Mouse (Mus musculus) embryonic facial prominence, embryonic 12.5 days (tissue): ENCODE data around the gene Fbxo46. TPM values are rescaled to one million over a fixed set of nuclear protein-coding genes. Genes with fewer than 3 reads are reported as not detected.

Source experiments
- ATAC-seq: fragments of 200-750 bp; cut with Nextera tagmentation; 2 replicates; pipeline ENCODE4 v1.8.0; 2017; ENCODE audit not compliant: insufficient number of reproducible peaks, insufficient read depth, low FRiP score, low TSS enrichment
- H3K27ac ChIP-seq: fragments of 300-500 bp; sonication (generic); 2 replicates; pipeline ENCODE4 v1.5.1; 2016; ENCODE audit warnings: mild to moderate bottlenecking
- H3K27me3 ChIP-seq: fragments of 300-500 bp; sonication (generic); 2 replicates; pipeline ENCODE4 v1.6.1; 2016; ENCODE audit warnings: mild to moderate bottlenecking, moderate library complexity
- H3K36me3 ChIP-seq: fragments of 300-500 bp; sonication (generic); 2 replicates; pipeline ENCODE4 v1.6.1; 2016; ENCODE audit warnings: mild to moderate bottlenecking
- H3K4me1 ChIP-seq: fragments of 300-500 bp; sonication (generic); 2 replicates; pipeline ENCODE4 v1.6.1; 2016
- H3K4me2 ChIP-seq: fragments of 300-500 bp; sonication (generic); replicated peaks from 2 replicates; pipeline ENCODE4 v1.6.1; 2016; ENCODE audit warnings: mild to moderate bottlenecking, moderate library complexity
- H3K4me3 ChIP-seq: fragments of 300-500 bp; sonication (generic); 2 replicates; pipeline ENCODE4 v1.5.1; 2016; ENCODE audit warnings: mild to moderate bottlenecking
- H3K9ac ChIP-seq: fragments of 300-500 bp; sonication (generic); 2 replicates; pipeline ENCODE4 v1.6.1; 2016; ENCODE audit warnings: mild to moderate bottlenecking, moderate library complexity
- H3K9me3 ChIP-seq: fragments of 300-500 bp; sonication (generic); 2 replicates; pipeline ENCODE4 v1.6.1; 2016; ENCODE audit warnings: mild to moderate bottlenecking, moderate library complexity
- WGBS: fragments of 180-500 bp; shearing (Covaris S2); methylation state at CpG from one replicate; pipeline ENCODE4 v1.1.7; 2016; 5-methylcytosine and 5-hydroxymethylcytosine counted together
- polyA plus RNA-seq: library from polyadenylated mRNA; unstranded; fragments of >200 nt; fragmentation: Nextera tagmentation; extraction: Ambion mirVana; gene quantifications from 2 replicates; pipeline ENCODE4 v1.2.1, GENCODE M21; 2016

Gene Fbxo46
- polyA plus RNA-seq, 1 experiment from 2014 or later = 19.8 TPM

DNA sequence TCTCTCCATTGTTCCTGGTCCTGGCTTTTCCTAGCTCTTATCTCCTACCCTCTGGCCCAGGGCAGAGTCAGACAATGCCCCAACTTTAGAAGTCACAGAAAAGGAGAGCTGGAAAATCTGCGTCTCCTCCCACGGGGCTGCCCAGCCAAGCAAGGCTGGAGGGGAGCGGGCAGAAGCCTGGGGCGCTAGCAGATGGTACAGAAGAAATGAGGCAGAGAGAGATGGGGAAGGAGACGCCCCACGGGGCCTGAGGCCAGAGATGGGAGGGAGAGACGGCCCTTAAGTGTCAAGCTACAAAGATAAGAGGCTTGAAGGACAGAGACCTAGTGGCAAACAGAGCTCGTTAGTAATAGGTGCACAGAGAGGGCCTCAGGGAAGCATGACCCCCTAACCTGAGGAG lies 52.2 kb downstream of the Fbxo46 start:
- Histone ChIP-seq H3K9ac (no peak overlapping the region), H3K4me3 (no peak overlapping the region)

DNA sequence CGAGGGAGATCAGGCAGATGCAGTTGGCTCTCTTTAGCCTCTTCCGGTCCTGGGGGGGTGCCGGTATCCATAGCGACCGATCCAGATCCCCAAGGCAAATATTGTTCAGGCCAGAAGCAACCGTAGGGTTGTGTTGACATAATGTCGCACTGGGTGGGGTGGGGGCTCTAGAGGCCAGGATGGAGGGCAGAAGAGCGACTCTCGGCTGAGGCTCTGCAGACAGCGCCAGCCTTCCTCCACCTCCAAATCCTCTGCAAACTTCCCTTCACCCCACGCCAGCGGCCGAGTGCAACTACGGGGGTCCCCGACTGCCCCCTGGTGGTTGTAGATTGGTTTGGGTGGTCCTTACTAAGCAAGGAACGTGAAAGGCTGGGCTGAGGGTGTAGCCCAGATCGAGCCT lies 53.2 kb downstream of the Fbxo46 start:
- peak overlapping the region; percentile 39 for H3K9ac ChIP-seq
- WGBS = 5% methylated on average over 17 of the region's 17 CpGs
- ATAC-seq = no peak; the same call in 1 of the 2 replicates
- H3K27me3 ChIP-seq = peaks cover 31% of the 10 kb centered on the region
- no peak overlapping the region; the same call in 1 of the 2 replicates for H3K27ac ChIP-seq
- H3K4me3 ChIP-seq = peak overlapping the region; percentile 29
- 0 out of 2 replicates have a peak, but pooled peaks cover 5% of the 10 kb centered on the region for H3K9me3 ChIP-seq
- no peaks in the 10 kb centered on the region for H3K36me3 ChIP-seq
- peaks cover 18% of the 10 kb centered on the region for H3K4me1 ChIP-seq
- H3K4me2 ChIP-seq = peak overlapping the region; percentile 53

More for the DNA sequence above, 52.2 kb downstream of the Fbxo46 start:
- Histone ChIP-seq H3K4me1 (peaks cover 16% of the 10 kb centered on the region), H3K27ac (no peak overlapping the region; the same call in 1 of the 2 replicates), H3K9me3 (0 out of 2 replicates have a peak, but pooled peaks cover 5% of the 10 kb centered on the region), H3K27me3 (peaks cover 21% of the 10 kb centered on the region), H3K4me2 (no peak overlapping the region; the same call in 1 of the 2 replicates), H3K36me3 (no peaks in the 10 kb centered on the region)
- WGBS = 46% methylated on average over 8 of the region's 8 CpGs
- no peak for ATAC-seq

DNA sequence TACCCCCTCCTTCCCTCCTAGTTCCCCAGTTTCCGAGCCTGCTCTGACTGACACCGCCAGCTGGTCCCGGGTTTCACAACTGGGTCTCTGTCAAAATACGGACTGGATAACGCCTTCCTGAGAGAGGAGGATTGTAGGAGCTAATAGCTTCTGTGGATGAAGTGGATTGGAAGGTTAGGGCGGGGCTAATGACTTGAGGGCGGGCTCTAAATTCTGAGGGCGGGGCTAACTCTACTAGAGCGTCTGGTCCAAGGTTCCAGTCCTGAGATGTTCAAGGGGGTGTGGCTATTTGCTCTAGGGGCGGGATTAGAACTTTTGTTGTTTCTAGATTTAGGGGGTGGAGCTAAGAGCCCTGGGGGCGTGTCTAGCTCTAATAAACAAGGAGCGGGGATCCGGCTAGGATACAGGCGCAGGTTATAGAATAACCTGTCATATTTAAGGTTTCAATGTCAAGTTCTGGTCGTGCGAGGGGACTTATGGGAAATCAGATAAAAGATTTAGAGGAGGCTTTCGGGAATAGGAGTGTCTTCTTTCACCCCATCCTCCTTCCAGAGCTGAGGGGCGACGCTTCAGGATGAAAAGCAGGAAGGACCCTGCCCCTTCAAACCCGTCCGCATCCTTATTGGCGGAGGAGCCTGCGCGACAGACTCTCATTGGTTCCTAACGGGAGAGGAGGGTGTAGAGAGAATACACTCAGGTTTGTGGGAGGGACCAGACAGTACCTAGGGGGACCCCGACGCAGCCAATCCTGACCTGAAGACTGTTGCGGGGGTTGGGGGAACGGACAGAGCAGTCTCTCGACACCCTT lies 56.3 kb downstream of the Fbxo46 start, which contains the start of gene Eml2:
Eml2 (plus strand) TSS at position 714 of the 808 bp plus-strand sequence.
- Histone ChIP-seq H3K9ac (peak within 1 kb of the TSS; percentile 43), H3K4me3 (peak within 1 kb of the TSS; percentile 39), H3K27me3 (peaks cover 60% of the 10 kb centered on the region), H3K4me2 (peak within 1 kb of the TSS; percentile 61), H3K9me3 (peaks cover 10% of the 10 kb centered on the region; the same call in 1 of the 2 replicates), H3K4me1 (peaks cover 21% of the 10 kb centered on the region), H3K27ac (no peak within 1 kb of the TSS), H3K36me3 (no peaks in the 10 kb centered on the region)
- ATAC-seq = peak; percentile 74
- WGBS = 1% methylated on average over 30 of the region's 30 CpGs

DNA sequence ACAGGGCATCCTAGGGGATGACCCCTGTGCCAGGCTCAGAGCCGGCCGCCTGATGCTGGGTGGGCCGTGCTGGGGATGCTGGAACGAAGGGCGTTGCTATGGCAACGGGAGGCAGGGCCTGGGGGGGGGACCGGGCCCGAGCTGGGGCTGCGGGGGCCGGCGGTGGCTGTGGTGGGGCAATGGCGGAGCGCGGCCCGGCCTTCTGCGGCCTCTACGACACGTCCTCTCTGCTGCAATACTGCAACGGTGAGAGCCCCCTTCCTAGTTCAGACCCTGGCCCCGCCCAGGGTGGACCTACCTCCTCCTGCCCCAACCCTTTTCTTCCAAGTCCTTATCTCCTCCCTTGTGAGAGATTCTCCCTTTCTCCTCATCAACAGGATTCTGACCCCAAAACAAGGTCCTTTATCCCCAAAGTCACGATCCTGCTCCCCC lies 56.9 kb downstream of the Fbxo46 start:
- peak overlapping the region; percentile 39 for H3K4me3 ChIP-seq
- peak overlapping the region; percentile 43 for H3K9ac ChIP-seq
- H3K27ac ChIP-seq = no peak overlapping the region
- peaks cover 61% of the 10 kb centered on the region for H3K27me3 ChIP-seq
- 0 out of 2 replicates have a peak, but pooled peaks have one; percentile 0 for ATAC-seq
- H3K36me3 ChIP-seq = no peaks in the 10 kb centered on the region
- H3K4me1 ChIP-seq = peaks cover 22% of the 10 kb centered on the region
- 8% methylated on average over 20 of the region's 21 CpGs for WGBS
- H3K4me2 ChIP-seq = peak overlapping the region; percentile 61
- H3K9me3 ChIP-seq = peaks cover 10% of the 10 kb centered on the region; the same call in 1 of the 2 replicates

DNA sequence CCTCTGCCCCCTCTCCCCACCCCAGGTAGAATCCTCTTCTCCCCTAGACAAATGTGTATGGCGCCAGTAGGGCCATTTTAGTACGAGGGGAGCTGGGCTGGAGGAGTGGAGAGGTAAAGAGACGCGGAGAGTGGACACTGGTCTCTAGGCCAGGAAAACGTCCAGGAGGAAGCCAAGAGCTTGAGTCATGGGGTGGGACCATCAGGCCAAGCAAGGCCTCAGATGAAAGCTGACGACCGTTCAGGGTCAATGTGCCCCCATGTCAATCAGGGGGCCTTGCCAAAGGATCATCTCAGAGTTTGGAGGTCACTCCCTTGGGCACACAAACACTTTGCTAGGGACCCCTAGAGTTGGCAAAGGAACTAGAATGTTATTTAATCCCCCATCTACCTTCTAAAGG lies 57.6 kb downstream of the Fbxo46 start:
- no peak for ATAC-seq
- H3K9ac ChIP-seq = no peak overlapping the region
- H3K27me3 ChIP-seq = peaks cover 61% of the 10 kb centered on the region
- H3K4me3 ChIP-seq = no peak overlapping the region
- H3K9me3 ChIP-seq = peaks cover 10% of the 10 kb centered on the region; the same call in 1 of the 2 replicates
- H3K36me3 ChIP-seq = no peaks in the 10 kb centered on the region
- no peak overlapping the region for H3K4me2 ChIP-seq
- 67% methylated on average over 7 of the region's 7 CpGs for WGBS
- H3K4me1 ChIP-seq = peaks cover 26% of the 10 kb centered on the region
- H3K27ac ChIP-seq = no peak overlapping the region

DNA sequence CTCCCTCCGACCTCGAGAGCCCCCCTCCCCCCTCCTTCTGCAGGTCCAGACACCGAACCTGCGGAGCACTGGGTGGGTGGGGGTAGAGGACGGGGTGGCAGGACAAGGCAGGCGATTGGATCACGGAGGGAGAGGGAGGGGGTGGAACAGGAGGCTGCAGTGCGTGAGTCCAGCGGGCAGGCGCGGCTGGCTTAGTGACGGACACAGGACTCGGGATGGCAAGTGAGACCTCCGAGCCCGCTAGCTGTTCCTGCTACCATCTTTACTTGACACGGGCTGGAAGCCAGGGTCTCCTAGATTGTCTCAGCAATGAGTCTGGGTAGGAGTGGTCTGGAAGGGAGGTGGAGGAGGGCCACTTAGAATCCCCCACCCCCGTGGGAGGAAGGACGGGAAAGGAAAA lies 58.4 kb downstream of the Fbxo46 start:
- peaks cover 21% of the 10 kb centered on the region for H3K4me1 ChIP-seq
- no peak overlapping the region for H3K9ac ChIP-seq
- peak overlapping the region; percentile 30; the same call in 1 of the 2 replicates for H3K4me2 ChIP-seq
- 7% methylated on average over 17 of the region's 18 CpGs for WGBS
- peak overlapping the region; percentile 11; the same call in 1 of the 2 replicates for H3K4me3 ChIP-seq
- no peak for ATAC-seq
- peaks cover 61% of the 10 kb centered on the region for H3K27me3 ChIP-seq
- H3K36me3 ChIP-seq = no peaks in the 10 kb centered on the region
- peaks cover 10% of the 10 kb centered on the region; the same call in 1 of the 2 replicates for H3K9me3 ChIP-seq
- no peak overlapping the region for H3K27ac ChIP-seq

DNA sequence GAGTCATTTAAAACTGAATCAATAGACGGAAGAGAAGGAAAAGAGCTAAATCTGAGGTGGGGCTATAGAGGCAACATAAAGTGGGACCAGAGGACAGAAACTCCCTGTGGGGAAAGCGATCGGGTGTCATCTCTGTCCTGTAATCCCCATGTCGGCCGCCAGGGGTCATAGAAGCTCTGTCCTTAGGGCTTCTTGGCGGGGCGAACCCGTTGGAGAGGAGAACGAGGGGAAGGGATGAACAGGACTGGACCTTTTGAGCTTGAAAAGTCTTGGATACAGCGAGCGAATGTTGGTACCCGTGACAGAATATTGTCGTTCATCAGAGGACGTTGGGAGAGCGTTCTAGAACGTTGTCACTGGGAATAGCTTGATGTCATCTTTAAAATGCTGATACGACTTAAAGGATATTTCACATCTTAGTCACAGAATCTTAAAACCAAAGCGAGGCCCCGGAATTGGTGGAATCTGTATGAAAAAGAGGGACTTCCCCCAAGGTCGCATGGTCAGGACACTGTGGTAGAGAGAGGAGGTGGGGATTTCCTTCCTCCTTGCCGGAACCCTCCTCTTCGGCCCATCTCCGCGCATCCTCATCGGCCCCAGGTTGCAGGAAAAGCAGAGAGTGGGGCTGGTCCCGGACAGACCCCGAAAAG lies 58.9 kb downstream of the Fbxo46 start:
- Histone ChIP-seq H3K36me3 (no peaks in the 10 kb centered on the region), H3K9me3 (peaks cover 10% of the 10 kb centered on the region; the same call in 1 of the 2 replicates), H3K4me2 (peak overlapping the region; percentile 48), H3K27me3 (peaks cover 61% of the 10 kb centered on the region), H3K27ac (no peak overlapping the region), H3K9ac (no peak overlapping the region; the same call in 1 of the 2 replicates), H3K4me1 (peaks cover 21% of the 10 kb centered on the region), H3K4me3 (peak overlapping the region; percentile 20)
- no peak for ATAC-seq
- WGBS = 6% methylated on average over 27 of the region's 27 CpGs

DNA sequence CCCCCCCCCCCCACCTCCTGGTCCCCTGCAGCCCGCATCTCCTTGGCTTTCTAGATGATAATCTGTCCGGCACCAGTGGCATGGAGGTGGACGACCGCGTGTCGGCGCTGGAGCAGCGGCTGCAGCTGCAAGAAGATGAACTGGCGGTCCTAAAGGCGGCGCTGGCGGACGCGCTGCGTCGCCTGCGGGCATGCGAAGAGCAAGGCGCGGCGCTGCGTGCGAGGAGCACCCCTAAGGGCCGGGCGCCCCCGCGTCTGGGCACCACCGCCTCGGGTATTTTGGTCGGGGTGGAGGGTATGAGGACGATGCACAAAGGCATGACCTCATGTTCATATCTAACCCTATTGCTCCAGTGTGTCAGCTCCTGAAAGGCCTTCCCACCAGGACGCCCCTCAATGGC lies 59.5 kb downstream of the Fbxo46 start:
- peak overlapping the region; percentile 20 for H3K4me3 ChIP-seq
- H3K36me3 ChIP-seq = no peaks in the 10 kb centered on the region
- H3K4me1 ChIP-seq = peaks cover 21% of the 10 kb centered on the region
- no peak for ATAC-seq
- H3K27me3 ChIP-seq = peaks cover 61% of the 10 kb centered on the region
- H3K27ac ChIP-seq = no peak overlapping the region
- under 1% methylated on average over 31 of the region's 32 CpGs for WGBS
- H3K9me3 ChIP-seq = peaks cover 10% of the 10 kb centered on the region; the same call in 1 of the 2 replicates
- peak overlapping the region; percentile 48 for H3K4me2 ChIP-seq
- H3K9ac ChIP-seq = no peak overlapping the region; the same call in 1 of the 2 replicates

DNA sequence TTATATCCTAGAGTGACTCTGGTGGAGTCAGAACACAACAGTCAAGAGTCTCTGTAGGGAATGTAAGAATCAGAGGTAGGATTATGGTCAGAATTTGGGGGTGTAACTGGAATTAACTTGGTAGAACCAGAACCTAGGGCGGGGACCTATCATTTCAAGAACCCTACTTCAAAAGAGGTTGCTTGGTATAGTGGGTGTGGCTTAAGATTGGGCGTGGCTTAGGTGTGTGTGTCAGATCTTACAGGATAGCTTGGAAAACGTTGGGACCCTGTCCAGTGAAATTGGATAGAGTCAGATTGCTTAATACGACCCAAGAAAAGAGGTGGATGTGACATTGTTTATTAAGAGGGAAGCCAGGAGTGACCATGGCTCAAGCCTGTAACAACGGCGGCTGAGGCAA lies 60.3 kb downstream of the Fbxo46 start:
- no peak overlapping the region for H3K9ac ChIP-seq
- no peak overlapping the region for H3K4me3 ChIP-seq
- peak overlapping the region; percentile 48; the same call in 1 of the 2 replicates for H3K4me2 ChIP-seq
- no peak overlapping the region for H3K27ac ChIP-seq
- H3K9me3 ChIP-seq = peaks cover 10% of the 10 kb centered on the region; the same call in 1 of the 2 replicates
- H3K27me3 ChIP-seq = peaks cover 57% of the 10 kb centered on the region
- ATAC-seq = no peak
- H3K36me3 ChIP-seq = no peaks in the 10 kb centered on the region
- H3K4me1 ChIP-seq = peaks cover 27% of the 10 kb centered on the region
- WGBS = 38% methylated on average over 6 of the region's 6 CpGs

DNA sequence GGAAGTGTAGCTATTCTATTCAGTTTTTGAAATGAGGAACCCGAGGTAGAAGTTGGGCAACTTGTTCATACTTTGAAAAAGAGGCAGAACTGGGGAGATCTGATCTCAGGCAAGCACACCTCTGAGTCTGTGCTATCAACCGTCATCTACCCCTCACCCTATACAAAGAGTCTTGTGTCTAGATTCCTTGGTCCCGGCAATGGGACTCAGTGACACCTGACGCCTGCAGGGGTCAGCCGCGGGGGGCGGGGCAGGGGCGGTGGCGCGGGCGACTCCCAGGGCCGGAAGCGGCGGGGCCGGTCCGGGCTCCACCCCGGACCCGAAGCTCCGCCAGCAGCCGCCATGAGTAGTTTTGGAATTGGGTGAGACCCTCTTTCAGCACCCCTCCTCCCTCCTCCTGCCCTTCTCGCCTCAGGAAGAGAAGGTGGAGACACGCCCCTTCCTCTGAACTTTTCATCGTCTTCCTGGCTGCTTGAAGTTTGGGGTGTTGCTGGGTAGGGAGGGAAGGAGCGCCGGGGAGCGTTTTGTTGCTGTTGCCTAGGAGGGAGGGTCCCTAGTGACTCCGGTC lies 61.3 kb downstream of the Fbxo46 start:
- H3K27me3 ChIP-seq = peaks cover 49% of the 10 kb centered on the region
- H3K9me3 ChIP-seq = peaks cover 6% of the 10 kb centered on the region; the same call in 1 of the 2 replicates
- no peak for ATAC-seq
- H3K4me1 ChIP-seq = peaks cover 26% of the 10 kb centered on the region
- H3K27ac ChIP-seq = no peak overlapping the region
- 0 out of 2 replicates have a peak, but pooled peaks cover 1% of the 10 kb centered on the region for H3K36me3 ChIP-seq
- H3K9ac ChIP-seq = peak overlapping the region; percentile 34
- 1% methylated on average over 26 of the region's 27 CpGs for WGBS
- H3K4me3 ChIP-seq = peak overlapping the region; percentile 46
- H3K4me2 ChIP-seq = peak overlapping the region; percentile 57

DNA sequence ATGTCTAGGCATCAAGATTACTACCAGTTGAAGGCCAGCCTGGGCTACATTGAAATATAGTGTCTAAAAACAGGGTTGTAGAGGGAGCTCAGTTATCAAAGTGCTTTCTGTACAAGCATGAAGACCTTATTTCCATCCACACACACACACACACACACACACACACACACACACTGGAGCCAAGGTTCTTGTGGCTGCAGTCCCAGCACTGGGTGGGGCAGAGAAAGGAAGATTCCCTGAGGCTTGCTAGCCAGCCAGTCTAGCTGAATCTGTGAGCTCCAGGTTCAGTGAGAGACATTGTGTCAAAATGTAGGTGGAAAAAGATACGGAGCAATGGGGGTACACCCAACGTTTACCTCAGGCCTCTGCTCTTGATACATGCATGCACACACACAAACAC lies 64.6 kb downstream of the Fbxo46 start:
- H3K4me3 ChIP-seq = no peak overlapping the region
- 89% methylated on average over 2 of the region's 2 CpGs for WGBS

More for the DNA sequence above, 64.6 kb downstream of the Fbxo46 start:
- Histone ChIP-seq H3K27ac (peak overlapping the region; percentile 64; the same call in 1 of the 2 replicates), H3K9ac (no peak overlapping the region), H3K27me3 (peaks cover 16% of the 10 kb centered on the region), H3K4me2 (no peak overlapping the region), H3K9me3 (no peaks in the 10 kb centered on the region), H3K4me1 (peaks cover 16% of the 10 kb centered on the region), H3K36me3 (peaks cover 16% of the 10 kb centered on the region; the same call in 1 of the 2 replicates)
- no peak for ATAC-seq
